Mouse (Mus musculus) gastrocnemius, adult 8-10 months (tissue): Measurements from ENCODE around the gene March9. TPM values are rescaled to one million over a fixed set of nuclear protein-coding genes. Genes with fewer than 3 reads are reported as not detected.
"Not testable (repeated sequence)": the region's sequence is repeated elsewhere in the genome, so short reads cannot be mapped to it uniquely, and the experiment has no call there.

Experiments used
- DNase-seq, 2 experiments: peaks; one replicate each; pipeline ENCODE4 v3.0.0; 2022; ENCODE audit warnings: low spot score in 2 of 2
- total RNA-seq, 4 experiments: library from RNA; stranded (reverse); gene quantifications; 2 replicates each; pipeline ENCODE4 v1.2.4; 2022

March9 gene
- total RNA-seq, 4 experiments from 2014 or later, result 0.17 to 1.3 (median 0.76) TPM

GRCm38 (mm10) chr10:127080901-127081780 is 21.2 kb upstream of the March9 start:
- no peak for DNase-seq

GRCm38 (mm10) chr10:127079665-127080391 is 19.8 kb upstream of the March9 start:
- DNase-seq, result no peak

GRCm38 (mm10) chr10:127078677-127079575 is 18.9 kb upstream of the March9 start:
- DNase-seq, result no peak

GRCm38 (mm10) chr10:127078001-127078676 is 18.2 kb upstream of the March9 start:
- no peak for DNase-seq

- no peak for DNase-seq
These were observed 17.5 kb upstream of the March9 start for GRCm38 (mm10) chr10:127077515-127077914.

- DNase-seq, result no peak
These were observed 16.1 kb upstream of the March9 start for GRCm38 (mm10) chr10:127076082-127076481.

GRCm38 (mm10) chr10:127075651-127076050 is 15.7 kb upstream of the March9 start:
- DNase-seq, result no peak

- DNase-seq, result no peak
These were observed 15.1 kb upstream of the March9 start, which contains the start of gene Agap2 for GRCm38 (mm10) chr10:127075080-127075479. Gene Agap2, plus strand, starts transcription at chr10:127075284.

GRCm38 (mm10) chr10:127073981-127074380 is 14.0 kb upstream of the March9 start:
- no peak for DNase-seq

- not testable (repeated sequence) for DNase-seq
These were observed 13.0 kb upstream of the March9 start for GRCm38 (mm10) chr10:127072969-127073368.

- DNase-seq, result not testable (repeated sequence)
These were observed 12.3 kb upstream of the March9 start for GRCm38 (mm10) chr10:127072270-127072669.

- DNase-seq, result no peak
These were observed 11.2 kb upstream of the March9 start for GRCm38 (mm10) chr10:127071203-127071602.

GRCm38 (mm10) chr10:127070190-127071121 is 10.5 kb upstream of the March9 start, which contains the start of gene Tspan31:
Gene Tspan31, minus strand, starts transcription at chr10:127070264.
- peak; percentile 82 to 84 for DNase-seq

GRCm38 (mm10) chr10:127069281-127070189 is 9.6 kb upstream of the March9 start:
- no peak for DNase-seq

GRCm38 (mm10) chr10:127068360-127069038 is 8.5 kb upstream of the March9 start:
- DNase-seq, result no peak

- no peak for DNase-seq
These were observed 6.6 kb upstream of the March9 start for GRCm38 (mm10) chr10:127066519-127067018.

GRCm38 (mm10) chr10:127065981-127066380 is 6.0 kb upstream of the March9 start:
- DNase-seq, result no peak
